Mouse (Mus musculus): Measurements from ENCODE around the gene Nme7.

The Nme7 gene

GRCm38 (mm10) chr1:164392176-164392575 is 88.3 kb downstream of the Nme7 start:
- no peak for DNase-seq

- no peak for DNase-seq
These were observed 91.3 kb downstream of the Nme7 start for GRCm38 (mm10) chr1:164395131-164395780.

- no peak for DNase-seq
These were observed 93.8 kb downstream of the Nme7 start for GRCm38 (mm10) chr1:164397672-164398071.

GRCm38 (mm10) chr1:164399578-164399977 is 95.7 kb downstream of the Nme7 start:
- DNase-seq: no peak

GRCm38 (mm10) chr1:164405385-164405802 is 101.5 kb downstream of the Nme7 start:
- DNase-seq: no peak

GRCm38 (mm10) chr1:164406506-164406905 is 102.6 kb downstream of the Nme7 start:
- DNase-seq: no peak

GRCm38 (mm10) chr1:164408655-164409054 is 104.7 kb downstream of the Nme7 start:
- DNase-seq: no peak

GRCm38 (mm10) chr1:164411306-164411705 is 107.4 kb downstream of the Nme7 start:
- no peak for DNase-seq

GRCm38 (mm10) chr1:164412906-164413305 is 109.0 kb downstream of the Nme7 start:
- DNase-seq: no peak

- no peak for DNase-seq
These were observed 109.7 kb downstream of the Nme7 start for GRCm38 (mm10) chr1:164413608-164414007.

- no peak for DNase-seq
These were observed 111.4 kb downstream of the Nme7 start for GRCm38 (mm10) chr1:164415347-164415751.

GRCm38 (mm10) chr1:164416692-164417394 is 112.9 kb downstream of the Nme7 start:
- no peak for DNase-seq

GRCm38 (mm10) chr1:164417604-164418003 is 113.7 kb downstream of the Nme7 start:
- no peak for DNase-seq

- no peak for DNase-seq
These were observed 114.4 kb downstream of the Nme7 start for GRCm38 (mm10) chr1:164418320-164418719.

GRCm38 (mm10) chr1:164419401-164419800 is 115.5 kb downstream of the Nme7 start:
- DNase-seq: no peak

GRCm38 (mm10) chr1:164420623-164421354 is 116.9 kb downstream of the Nme7 start:
- no peak for DNase-seq

- no peak for DNase-seq
These were observed 122.3 kb downstream of the Nme7 start for GRCm38 (mm10) chr1:164426227-164426626.

GRCm38 (mm10) chr1:164427777-164428176 is 123.9 kb downstream of the Nme7 start:
- DNase-seq: no peak

- no peak for DNase-seq
These were observed 124.7 kb downstream of the Nme7 start for GRCm38 (mm10) chr1:164428644-164429043.

GRCm38 (mm10) chr1:164432649-164433048 is 128.7 kb downstream of the Nme7 start:
- no peak for DNase-seq

- no peak for DNase-seq
These were observed 130.1 kb downstream of the Nme7 start for GRCm38 (mm10) chr1:164434049-164434448.

GRCm38 (mm10) chr1:164436749-164437148 is 132.8 kb downstream of the Nme7 start:
- no peak for DNase-seq

GRCm38 (mm10) chr1:164440230-164440629 is 136.3 kb downstream of the Nme7 start:
- no peak for DNase-seq

Data from cerebellum, adult 8-10 months (tissue).